Mouse (Mus musculus) forebrain, embryonic 15.5 days (tissue): ENCODE measurements around the gene Cnnm1. TPM values are rescaled to one million over a fixed set of nuclear protein-coding genes. Genes with fewer than 3 reads are reported as not detected.
"Not testable (repeated sequence)": the region's sequence is repeated elsewhere in the genome, so short reads cannot be mapped to it uniquely, and the experiment has no call there.

Experiments used
- ATAC-seq: fragments of 200-750 bp; cut with Nextera tagmentation; replicated peaks from 2 replicates; pipeline ENCODE4 v1.8.0; 2017; ENCODE audit warnings: mild to moderate bottlenecking, moderate TSS enrichment, moderate library complexity
- H3K27ac ChIP-seq: fragments of 300-500 bp; sonication (generic); replicated peaks from 2 replicates; pipeline ENCODE4 v1.5.1; 2015; ENCODE audit warnings: mild to moderate bottlenecking, inconsistent platforms
- H3K27me3 ChIP-seq: fragments of 300-500 bp; sonication (generic); 2 replicates; pipeline ENCODE4 v1.6.1; 2015; ENCODE audit warnings: inconsistent platforms
- H3K36me3 ChIP-seq: fragments of 300-500 bp; sonication (generic); 2 replicates; pipeline ENCODE4 v1.6.1; 2015; ENCODE audit warnings: mild to moderate bottlenecking, inconsistent platforms
- H3K4me1 ChIP-seq: fragments of 300-500 bp; sonication (generic); 2 replicates; pipeline ENCODE4 v1.6.1; 2015; ENCODE audit warnings: inconsistent platforms
- H3K4me2 ChIP-seq: fragments of 300-500 bp; sonication (generic); replicated peaks from 2 replicates; pipeline ENCODE4 v1.6.1; 2015; ENCODE audit warnings: mild to moderate bottlenecking, inconsistent platforms
- H3K4me3 ChIP-seq: fragments of 300-500 bp; sonication (generic); 2 replicates; pipeline ENCODE4 v1.5.1; 2015; ENCODE audit warnings: mild to moderate bottlenecking, inconsistent platforms
- H3K9ac ChIP-seq: fragments of 300-500 bp; sonication (generic); replicated peaks from 2 replicates; pipeline ENCODE4 v1.6.1; 2015; ENCODE audit warnings: mild to moderate bottlenecking, inconsistent platforms
- H3K9me3 ChIP-seq: fragments of 300-500 bp; sonication (generic); 2 replicates; pipeline ENCODE4 v1.6.1; 2016; ENCODE audit warnings: inconsistent platforms
- WGBS: fragments of 180-500 bp; shearing (Covaris S2); methylation state at CpG from one replicate; pipeline ENCODE4 v1.1.7; 2015; ENCODE audit warnings: mixed read lengths; 5-methylcytosine and 5-hydroxymethylcytosine counted together
- polyA plus RNA-seq: library from polyadenylated mRNA; unstranded; fragments of >200 nt; fragmentation: Nextera tagmentation; extraction: Ambion mirVana; gene quantifications from 2 replicates; pipeline ENCODE4 v1.2.1, GENCODE M21; 2015

Gene Cnnm1
- polyA plus RNA-seq, 1 experiment from 2014 or later, result 1.3 TPM

GRCm38 (mm10) chr19:43494914-43495313 lies 54.7 kb downstream of the Cnnm1 start:
- H3K4me1 ChIP-seq, result peaks cover 3% of the 10 kb centered on the region; the same call in 1 of the 2 replicates
- ATAC-seq, result 0 out of 2 replicates have a peak, but pooled peaks have one; percentile 27
- H3K9me3 ChIP-seq, result no peaks in the 10 kb centered on the region
- H3K4me2 ChIP-seq, result peak overlapping the region; percentile 46
- WGBS, result 14% methylated on average over 14 of the region's 14 CpGs
- peaks cover 10% of the 10 kb centered on the region for H3K36me3 ChIP-seq
- no peak overlapping the region for H3K27ac ChIP-seq
- H3K27me3 ChIP-seq, result no peaks in the 10 kb centered on the region
- H3K9ac ChIP-seq, result no peak overlapping the region
- H3K4me3 ChIP-seq, result peak overlapping the region; percentile 24

GRCm38 (mm10) chr19:43495846-43496245 lies 55.6 kb downstream of the Cnnm1 start:
- 21% methylated on average over 5 of the region's 5 CpGs for WGBS
- peaks cover 3% of the 10 kb centered on the region; the same call in 1 of the 2 replicates for H3K4me1 ChIP-seq
- no peak overlapping the region for H3K4me2 ChIP-seq
- H3K4me3 ChIP-seq, result no peak overlapping the region
- H3K9ac ChIP-seq, result no peak overlapping the region
- no peaks in the 10 kb centered on the region for H3K27me3 ChIP-seq
- peaks cover 19% of the 10 kb centered on the region for H3K36me3 ChIP-seq
- no peaks in the 10 kb centered on the region for H3K9me3 ChIP-seq
- ATAC-seq, result no peak
- no peak overlapping the region for H3K27ac ChIP-seq

- no peak overlapping the region for H3K4me3 ChIP-seq
- peaks cover 23% of the 10 kb centered on the region for H3K36me3 ChIP-seq
- no peak overlapping the region for H3K4me2 ChIP-seq
- no peaks in the 10 kb centered on the region for H3K9me3 ChIP-seq
- H3K9ac ChIP-seq, result no peak overlapping the region
- peaks cover 3% of the 10 kb centered on the region; the same call in 1 of the 2 replicates for H3K4me1 ChIP-seq
- no peaks in the 10 kb centered on the region for H3K27me3 ChIP-seq
- no peak for ATAC-seq
- 84% methylated on average over 7 of the region's 7 CpGs for WGBS
- no peak overlapping the region for H3K27ac ChIP-seq
Observed at GRCm38 (mm10) chr19:43497440-43497839, 57.2 kb downstream of the Cnnm1 start.

- WGBS, result 92% methylated on average over 7 of the region's 7 CpGs
Observed at GRCm38 (mm10) chr19:43498874-43499273, 58.6 kb downstream of the Cnnm1 start.

GRCm38 (mm10) chr19:43502630-43503029 lies 62.4 kb downstream of the Cnnm1 start:
- H3K27ac ChIP-seq, result no peak overlapping the region
- H3K4me1 ChIP-seq, result no peaks in the 10 kb centered on the region
- peaks cover 59% of the 10 kb centered on the region for H3K36me3 ChIP-seq
- no peaks in the 10 kb centered on the region for H3K27me3 ChIP-seq
- 81% methylated on average over 11 of the region's 11 CpGs for WGBS
- H3K9me3 ChIP-seq, result no peaks in the 10 kb centered on the region
- no peak overlapping the region for H3K4me2 ChIP-seq
- no peak for ATAC-seq
- H3K4me3 ChIP-seq, result no peak overlapping the region
- H3K9ac ChIP-seq, result no peak overlapping the region

More at GRCm38 (mm10) chr19:43498874-43499273, 58.6 kb downstream of the Cnnm1 start:
- Histone ChIP-seq H3K36me3 (peaks cover 33% of the 10 kb centered on the region), H3K4me3 (no peak overlapping the region), H3K27me3 (no peaks in the 10 kb centered on the region), H3K9me3 (no peaks in the 10 kb centered on the region), H3K4me2 (no peak overlapping the region), H3K9ac (no peak overlapping the region), H3K27ac (no peak overlapping the region), H3K4me1 (peaks cover 3% of the 10 kb centered on the region; the same call in 1 of the 2 replicates)
- ATAC-seq, result no peak

- 94% methylated on average over 8 of the region's 9 CpGs for WGBS
- H3K9ac ChIP-seq, H3K4me3 ChIP-seq, H3K4me1 ChIP-seq, H3K27ac ChIP-seq, H3K27me3 ChIP-seq, H3K4me2 ChIP-seq, ATAC-seq, H3K9me3 ChIP-seq: not testable (repeated sequence)
- H3K36me3 ChIP-seq, result peaks cover 57% of the 10 kb centered on the region
Observed at GRCm38 (mm10) chr19:43503593-43503992, 63.4 kb downstream of the Cnnm1 start.

- no peaks in the 10 kb centered on the region for H3K27me3 ChIP-seq
- peaks cover 44% of the 10 kb centered on the region for H3K36me3 ChIP-seq
- H3K4me1 ChIP-seq, result no peaks in the 10 kb centered on the region
- no peak overlapping the region for H3K9ac ChIP-seq
- H3K4me3 ChIP-seq, result no peak overlapping the region
- H3K9me3 ChIP-seq, result no peaks in the 10 kb centered on the region
- no peak overlapping the region for H3K27ac ChIP-seq
- ATAC-seq, result no peak
- H3K4me2 ChIP-seq, result no peak overlapping the region
- 93% methylated on average over 12 of the region's 12 CpGs for WGBS
Observed at GRCm38 (mm10) chr19:43505441-43505840, 65.2 kb downstream of the Cnnm1 start.

GRCm38 (mm10) chr19:43510436-43511220 lies 70.4 kb downstream of the Cnnm1 start:
- H3K9ac ChIP-seq, result no peak overlapping the region
- no peaks in the 10 kb centered on the region for H3K27me3 ChIP-seq
- no peak overlapping the region for H3K4me3 ChIP-seq
- no peaks in the 10 kb centered on the region for H3K4me1 ChIP-seq
- peaks cover 36% of the 10 kb centered on the region for H3K36me3 ChIP-seq
- no peak overlapping the region for H3K4me2 ChIP-seq
- H3K27ac ChIP-seq, result no peak overlapping the region
- H3K9me3 ChIP-seq, result no peaks in the 10 kb centered on the region
- ATAC-seq, result no peak
- WGBS, result 92% methylated on average over 14 of the region's 14 CpGs

GRCm38 (mm10) chr19:43511621-43512620 lies 71.7 kb downstream of the Cnnm1 start:
- no peak overlapping the region for H3K4me2 ChIP-seq
- WGBS, result 90% methylated on average over 22 of the region's 22 CpGs
- no peaks in the 10 kb centered on the region for H3K4me1 ChIP-seq
- H3K36me3 ChIP-seq, result peaks cover 26% of the 10 kb centered on the region
- H3K9ac ChIP-seq, result no peak overlapping the region
- H3K9me3 ChIP-seq, result no peaks in the 10 kb centered on the region
- no peak overlapping the region for H3K27ac ChIP-seq
- no peaks in the 10 kb centered on the region for H3K27me3 ChIP-seq
- ATAC-seq, result no peak
- no peak overlapping the region for H3K4me3 ChIP-seq

- WGBS, result 93% methylated on average over 8 of the region's 8 CpGs
- peaks cover 22% of the 10 kb centered on the region for H3K36me3 ChIP-seq
- H3K9ac ChIP-seq, result no peak overlapping the region
Observed at GRCm38 (mm10) chr19:43513874-43514273, 73.6 kb downstream of the Cnnm1 start.

GRCm38 (mm10) chr19:43515668-43516396 lies 75.6 kb downstream of the Cnnm1 start:
- H3K4me1 ChIP-seq, result peaks cover 13% of the 10 kb centered on the region
- H3K9me3 ChIP-seq, result no peaks in the 10 kb centered on the region
- H3K27me3 ChIP-seq, result no peaks in the 10 kb centered on the region
- no peak overlapping the region for H3K27ac ChIP-seq
- WGBS, result 94% methylated on average over 23 of the region's 23 CpGs
- H3K36me3 ChIP-seq, result peaks cover 22% of the 10 kb centered on the region
- no peak overlapping the region for H3K4me3 ChIP-seq
- no peak overlapping the region for H3K9ac ChIP-seq
- ATAC-seq, result no peak
- no peak overlapping the region for H3K4me2 ChIP-seq

More at GRCm38 (mm10) chr19:43513874-43514273, 73.6 kb downstream of the Cnnm1 start:
- 0 out of 2 replicates have a peak, but pooled peaks cover 8% of the 10 kb centered on the region for H3K4me1 ChIP-seq
- no peak overlapping the region for H3K4me3 ChIP-seq
- no peak for ATAC-seq
- no peak overlapping the region for H3K27ac ChIP-seq
- no peaks in the 10 kb centered on the region for H3K27me3 ChIP-seq
- H3K9me3 ChIP-seq, result no peaks in the 10 kb centered on the region
- no peak overlapping the region for H3K4me2 ChIP-seq
